Mouse (Mus musculus) hindbrain, embryonic 13.5 days (tissue): Measurements from ENCODE around the gene Map3k6. TPM values are rescaled to one million over a fixed set of nuclear protein-coding genes. Genes with fewer than 3 reads are reported as not detected.

Experiments
- ATAC-seq: fragments of 200-750 bp; cut with Nextera tagmentation; 2 replicates; pipeline ENCODE4 v1.8.0; 2017; ENCODE audit warnings: moderate TSS enrichment; ENCODE audit not compliant: low FRiP score
- H3K27ac ChIP-seq: fragments of 300-500 bp; sonication (generic); 2 replicates; pipeline ENCODE4 v1.5.1; 2015; ENCODE audit warnings: inconsistent platforms, mild to moderate bottlenecking, moderate library complexity
- H3K27me3 ChIP-seq: fragments of 300-500 bp; sonication (generic); 2 replicates; pipeline ENCODE4 v1.6.1; 2015; ENCODE audit warnings: mild to moderate bottlenecking, inconsistent platforms
- H3K36me3 ChIP-seq: fragments of 300-500 bp; sonication (generic); 2 replicates; pipeline ENCODE4 v1.6.1; 2015; ENCODE audit warnings: mild to moderate bottlenecking, inconsistent platforms
- H3K4me1 ChIP-seq: fragments of 300-500 bp; sonication (generic); replicated peaks from 2 replicates; pipeline ENCODE4 v1.6.1; 2015; ENCODE audit warnings: inconsistent platforms
- H3K4me2 ChIP-seq: fragments of 300-500 bp; sonication (generic); 2 replicates; pipeline ENCODE4 v1.6.1; 2015; ENCODE audit warnings: inconsistent platforms, mild to moderate bottlenecking, moderate library complexity
- H3K4me3 ChIP-seq: fragments of 300-500 bp; sonication (generic); 2 replicates; pipeline ENCODE4 v1.5.1; 2015; ENCODE audit warnings: mild to moderate bottlenecking, inconsistent platforms
- H3K9ac ChIP-seq: fragments of 300-500 bp; sonication (generic); 2 replicates; pipeline ENCODE4 v1.6.1; 2015; ENCODE audit warnings: mild to moderate bottlenecking, inconsistent platforms
- H3K9me3 ChIP-seq: fragments of 300-500 bp; sonication (generic); 2 replicates; pipeline ENCODE4 v1.6.1; 2016; ENCODE audit warnings: inconsistent platforms
- WGBS: fragments of 180-500 bp; shearing (Covaris S2); methylation state at CpG from one replicate; pipeline ENCODE4 v1.1.7; 2015; 5-methylcytosine and 5-hydroxymethylcytosine counted together
- polyA plus RNA-seq: library from polyadenylated mRNA; unstranded; fragments of >200 nt; fragmentation: Nextera tagmentation; extraction: Ambion mirVana; gene quantifications from 2 replicates; pipeline ENCODE4 v1.2.1, GENCODE M21; 2015

Gene Map3k6
- polyA plus RNA-seq, 1 experiment from 2014 or later = 2.0 TPM

- Histone ChIP-seq H3K4me1 (peaks cover 30% of the 10 kb centered on the region), H3K4me2 (peak overlapping the region; percentile 56), H3K27ac (no peak overlapping the region), H3K36me3 (no peaks in the 10 kb centered on the region), H3K9me3 (no peaks in the 10 kb centered on the region), H3K9ac (peak overlapping the region; percentile 67), H3K4me3 (peak overlapping the region; percentile 32), H3K27me3 (peaks cover 54% of the 10 kb centered on the region)
- WGBS = 1% methylated on average over 25 of the region's 25 CpGs
- ATAC-seq = no peak
These were observed 20.0 kb upstream of the Map3k6 start for GRCm38 (mm10) chr4:133220656-133221055.

GRCm38 (mm10) chr4:133221701-133222100 lies 18.9 kb upstream of the Map3k6 start:
- H3K27me3 ChIP-seq = peaks cover 51% of the 10 kb centered on the region
- no peak for ATAC-seq
- H3K9ac ChIP-seq = no peak overlapping the region
- no peaks in the 10 kb centered on the region for H3K36me3 ChIP-seq
- H3K4me3 ChIP-seq = no peak overlapping the region
- WGBS = 86% methylated on average over 8 of the region's 8 CpGs
- H3K4me1 ChIP-seq = peaks cover 30% of the 10 kb centered on the region
- no peaks in the 10 kb centered on the region for H3K9me3 ChIP-seq
- no peak overlapping the region for H3K27ac ChIP-seq
- H3K4me2 ChIP-seq = no peak overlapping the region

GRCm38 (mm10) chr4:133223875-133224274 lies 16.7 kb upstream of the Map3k6 start:
- Histone ChIP-seq H3K27ac (no peak overlapping the region), H3K4me1 (peaks cover 25% of the 10 kb centered on the region), H3K27me3 (peaks cover 43% of the 10 kb centered on the region), H3K9me3 (no peaks in the 10 kb centered on the region), H3K36me3 (no peaks in the 10 kb centered on the region), H3K4me3 (no peak overlapping the region), H3K4me2 (no peak overlapping the region), H3K9ac (peak overlapping the region; percentile 43; the same call in 1 of the 2 replicates)
- WGBS = 38% methylated on average over 5 of the region's 5 CpGs
- no peak for ATAC-seq

- H3K9ac ChIP-seq = no peak overlapping the region
- peaks cover 22% of the 10 kb centered on the region for H3K4me1 ChIP-seq
- H3K4me3 ChIP-seq = no peak overlapping the region
- H3K9me3 ChIP-seq = no peaks in the 10 kb centered on the region
- 74% methylated on average over 10 of the region's 10 CpGs for WGBS
- H3K4me2 ChIP-seq = no peak overlapping the region
- H3K27me3 ChIP-seq = peaks cover 22% of the 10 kb centered on the region
- no peak for ATAC-seq
- H3K36me3 ChIP-seq = no peaks in the 10 kb centered on the region
- no peak overlapping the region for H3K27ac ChIP-seq
These were observed 14.5 kb upstream of the Map3k6 start for GRCm38 (mm10) chr4:133226073-133226472.

GRCm38 (mm10) chr4:133227636-133228035 lies 13.0 kb upstream of the Map3k6 start:
- Histone ChIP-seq H3K9ac (no peak overlapping the region), H3K9me3 (no peaks in the 10 kb centered on the region), H3K4me2 (no peak overlapping the region), H3K4me3 (no peak overlapping the region), H3K36me3 (no peaks in the 10 kb centered on the region), H3K27me3 (0 out of 2 replicates have a peak, but pooled peaks cover 17% of the 10 kb centered on the region), H3K27ac (no peak overlapping the region), H3K4me1 (peaks cover 18% of the 10 kb centered on the region)
- no peak for ATAC-seq
- 44% methylated on average over 8 of the region's 8 CpGs for WGBS

- Histone ChIP-seq H3K4me1 (0 out of 2 replicates have a peak, but pooled peaks cover 7% of the 10 kb centered on the region), H3K9ac (no peak overlapping the region), H3K36me3 (no peaks in the 10 kb centered on the region), H3K27ac (peak overlapping the region; percentile 19; the same call in 1 of the 2 replicates), H3K4me2 (no peak overlapping the region), H3K27me3 (0 out of 2 replicates have a peak, but pooled peaks cover 15% of the 10 kb centered on the region), H3K9me3 (no peaks in the 10 kb centered on the region), H3K4me3 (no peak overlapping the region)
- WGBS = 58% methylated on average over 8 of the region's 8 CpGs
- ATAC-seq = no peak
These were observed 11.0 kb upstream of the Map3k6 start for GRCm38 (mm10) chr4:133229582-133229981.

- no peak overlapping the region for H3K9ac ChIP-seq
- ATAC-seq = no peak
- H3K9me3 ChIP-seq = no peaks in the 10 kb centered on the region
- H3K4me1 ChIP-seq = 0 out of 2 replicates have a peak, but pooled peaks cover 4% of the 10 kb centered on the region
- no peak overlapping the region for H3K27ac ChIP-seq
- peaks cover 26% of the 10 kb centered on the region; the same call in 1 of the 2 replicates for H3K27me3 ChIP-seq
- H3K4me2 ChIP-seq = no peak overlapping the region
- H3K4me3 ChIP-seq = no peak overlapping the region
- no peaks in the 10 kb centered on the region for H3K36me3 ChIP-seq
- 49% methylated on average over 10 of the region's 10 CpGs for WGBS
These were observed 7.2 kb upstream of the Map3k6 start for GRCm38 (mm10) chr4:133233285-133233976.

- no peak overlapping the region for H3K9ac ChIP-seq
- H3K4me3 ChIP-seq = no peak overlapping the region
- H3K36me3 ChIP-seq = no peaks in the 10 kb centered on the region
- no peak for ATAC-seq
- H3K27me3 ChIP-seq = peaks cover 38% of the 10 kb centered on the region
- H3K4me1 ChIP-seq = 0 out of 2 replicates have a peak, but pooled peaks cover 3% of the 10 kb centered on the region
- no peak overlapping the region for H3K4me2 ChIP-seq
- H3K9me3 ChIP-seq = no peaks in the 10 kb centered on the region
- no peak overlapping the region for H3K27ac ChIP-seq
- WGBS = 66% methylated on average over 5 of the region's 5 CpGs
These were observed 5.8 kb upstream of the Map3k6 start for GRCm38 (mm10) chr4:133234771-133235170.

GRCm38 (mm10) chr4:133235415-133235814 lies 5.2 kb upstream of the Map3k6 start:
- peaks cover 44% of the 10 kb centered on the region for H3K27me3 ChIP-seq
- no peak overlapping the region for H3K4me3 ChIP-seq
- ATAC-seq = no peak
- H3K9me3 ChIP-seq = no peaks in the 10 kb centered on the region
- peaks cover under 1% of the 10 kb centered on the region; the same call in 1 of the 2 replicates for H3K4me1 ChIP-seq
- no peak overlapping the region for H3K27ac ChIP-seq
- no peak overlapping the region for H3K9ac ChIP-seq
- no peaks in the 10 kb centered on the region for H3K36me3 ChIP-seq
- WGBS = 81% methylated on average over 5 of the region's 5 CpGs
- no peak overlapping the region for H3K4me2 ChIP-seq

- WGBS = 88% methylated on average over 4 of the region's 4 CpGs
- Histone ChIP-seq H3K4me2 (no peak overlapping the region), H3K4me1 (peaks cover 17% of the 10 kb centered on the region), H3K36me3 (no peaks in the 10 kb centered on the region), H3K9ac (no peak overlapping the region), H3K27ac (no peak overlapping the region), H3K9me3 (no peaks in the 10 kb centered on the region), H3K27me3 (peaks cover 59% of the 10 kb centered on the region), H3K4me3 (no peak overlapping the region)
- ATAC-seq = no peak
These were observed 2.7 kb upstream of the Map3k6 start for GRCm38 (mm10) chr4:133237911-133238310.

GRCm38 (mm10) chr4:133240934-133241908 lies 603 bp downstream of the Map3k6 start:
- Histone ChIP-seq H3K9ac (peak overlapping the region; percentile 72), H3K4me2 (peak overlapping the region; percentile 68), H3K27me3 (peaks cover 78% of the 10 kb centered on the region), H3K36me3 (no peaks in the 10 kb centered on the region), H3K4me3 (peak overlapping the region; percentile 49), H3K4me1 (peaks cover 20% of the 10 kb centered on the region), H3K9me3 (no peaks in the 10 kb centered on the region), H3K27ac (no peak overlapping the region)
- under 1% methylated on average over 78 of the region's 78 CpGs for WGBS
- ATAC-seq = peak; percentile 91

- no peak overlapping the region for H3K9ac ChIP-seq
- ATAC-seq = no peak
- WGBS = 37% methylated on average over 11 of the region's 11 CpGs
These were observed 1.3 kb downstream of the Map3k6 start for GRCm38 (mm10) chr4:133241910-133242309.

More at GRCm38 (mm10) chr4:133241910-133242309, 1.3 kb downstream of the Map3k6 start:
- peak overlapping the region; percentile 68 for H3K4me2 ChIP-seq
- peaks cover 20% of the 10 kb centered on the region for H3K4me1 ChIP-seq
- H3K36me3 ChIP-seq = no peaks in the 10 kb centered on the region
- no peak overlapping the region for H3K27ac ChIP-seq
- no peaks in the 10 kb centered on the region for H3K9me3 ChIP-seq
- peaks cover 83% of the 10 kb centered on the region for H3K27me3 ChIP-seq
- H3K4me3 ChIP-seq = peak overlapping the region; percentile 49
